Mouse (Mus musculus) midbrain, embryonic 14.5 days (tissue): Measurements from ENCODE around the gene Arhgap40. TPM values are rescaled to one million over a fixed set of nuclear protein-coding genes. Genes with fewer than 3 reads are reported as not detected.

ENCODE experiments used
- ATAC-seq: fragments of 200-750 bp; cut with Nextera tagmentation; 2 replicates; pipeline ENCODE4 v1.8.0; 2017; ENCODE audit warnings: moderate number of reproducible peaks, moderate library complexity; ENCODE audit not compliant: low FRiP score, low TSS enrichment
- DNase-seq: peaks from one replicate; pipeline ENCODE4 v3.0.0-alpha.2; 2015
- H3K27ac ChIP-seq: fragments of 300-500 bp; sonication (generic); replicated peaks from 2 replicates; pipeline ENCODE4 v1.5.1; 2014; ENCODE audit warnings: mild to moderate bottlenecking, low read depth, low read length, moderate library complexity
- H3K27me3 ChIP-seq: fragments of 300-500 bp; sonication (generic); 2 replicates; pipeline ENCODE4 v1.6.1; 2014; ENCODE audit warnings: low read length, control low read depth, mixed read lengths; ENCODE audit not compliant: control insufficient read depth, insufficient read depth
- H3K36me3 ChIP-seq: fragments of 300-500 bp; sonication (generic); 2 replicates; pipeline ENCODE4 v1.6.1; 2014; ENCODE audit warnings: low read length, control low read depth; ENCODE audit not compliant: control insufficient read depth, insufficient read depth
- H3K4me1 ChIP-seq: fragments of 300-500 bp; sonication (generic); 2 replicates; pipeline ENCODE4 v1.6.1; 2014; ENCODE audit warnings: mild to moderate bottlenecking, antibody characterized with exemption, low read length, control low read depth; ENCODE audit not compliant: control insufficient read depth, insufficient read depth
- H3K4me2 ChIP-seq: fragments of 300-500 bp; sonication (generic); 2 replicates; pipeline ENCODE4 v1.6.1; 2014; ENCODE audit warnings: mild to moderate bottlenecking, low read length, moderate library complexity
- H3K4me3 ChIP-seq: fragments of 300-500 bp; sonication (generic); replicated peaks from 2 replicates; pipeline ENCODE4 v1.5.1; 2014; ENCODE audit warnings: low read depth, low read length
- H3K9ac ChIP-seq: fragments of 300-500 bp; sonication (generic); replicated peaks from 2 replicates; pipeline ENCODE4 v1.6.1; 2014; ENCODE audit warnings: mild to moderate bottlenecking, low read length, moderate library complexity
- H3K9me3 ChIP-seq: fragments of 300-500 bp; sonication (generic); 2 replicates; pipeline ENCODE4 v1.6.1; 2016; ENCODE audit warnings: low read length, control low read depth, mixed read lengths; ENCODE audit not compliant: control insufficient read depth
- WGBS: fragments of 180-500 bp; shearing (Covaris S2); extraction: QIAGEN DNeasy Blood & Tissue Kit; methylation state at CpG from one replicate; pipeline ENCODE4 v1.1.7; 2014; 5-methylcytosine and 5-hydroxymethylcytosine counted together
- polyA plus RNA-seq: library from polyadenylated mRNA; unstranded; fragments of >200 nt; fragmentation: Nextera tagmentation; extraction: Ambion mirVana; gene quantifications from 2 replicates; pipeline ENCODE4 v1.2.1, GENCODE M21; 2014

Arhgap40 gene
- polyA plus RNA-seq, 1 experiment from 2014 or later, result 0.87 TPM

DNA sequence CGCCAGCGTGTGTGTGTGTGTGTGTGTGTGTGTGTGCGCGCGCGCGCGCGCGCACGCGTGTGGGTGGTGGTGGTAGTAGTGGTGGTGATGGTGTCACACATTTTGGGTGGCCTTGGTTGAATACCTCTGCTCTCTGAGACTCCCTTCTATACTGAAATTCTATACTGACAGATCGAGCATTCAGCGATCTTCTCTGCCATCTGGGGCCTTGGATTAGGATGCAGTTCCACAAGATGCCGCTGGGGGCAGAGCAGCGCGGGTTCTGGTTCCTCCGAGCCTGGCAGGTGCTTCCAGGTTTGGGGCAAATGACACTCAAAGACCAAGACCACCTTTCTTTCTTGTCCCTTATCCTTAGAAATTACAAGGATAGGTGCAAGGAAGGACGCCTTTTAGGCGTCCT is 43.6 kb downstream of the Arhgap40 start:
- no peaks in the 10 kb centered on the region for H3K9me3 ChIP-seq
- ATAC-seq, result no peak; the same call in 1 of the 2 replicates
- peak overlapping the region; percentile 56 for H3K4me2 ChIP-seq
- peak overlapping the region; percentile 66 for H3K27ac ChIP-seq
- peak; percentile 89 for DNase-seq
- H3K36me3 ChIP-seq, result no peaks in the 10 kb centered on the region
- peaks cover 41% of the 10 kb centered on the region for H3K4me1 ChIP-seq
- 0 out of 2 replicates have a peak overlapping the region, but pooled peaks have one; percentile 20 for H3K9ac ChIP-seq
- peaks cover 17% of the 10 kb centered on the region for H3K27me3 ChIP-seq
- H3K4me3 ChIP-seq, result peak overlapping the region; percentile 26
- 1% methylated on average over 20 of the region's 20 CpGs for WGBS

DNA sequence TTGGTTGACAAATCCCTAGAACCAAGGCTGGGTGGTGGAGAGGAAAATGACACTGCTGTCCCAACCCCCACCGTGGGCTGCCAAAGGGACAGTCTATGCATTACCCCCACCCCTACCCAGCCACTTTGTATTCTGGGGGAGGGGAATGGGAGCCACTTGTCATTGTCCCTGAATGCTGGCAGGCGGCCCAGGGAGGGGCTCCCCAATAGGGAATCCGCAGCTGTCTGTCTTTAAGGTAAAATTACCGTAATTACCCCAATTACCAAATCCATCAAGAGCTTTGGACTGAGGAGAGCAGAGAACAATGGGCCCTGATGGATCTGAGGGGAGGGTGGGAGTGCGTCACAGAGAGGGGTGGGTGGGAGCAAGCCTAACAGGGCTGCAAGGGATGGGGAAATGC is 44.2 kb downstream of the Arhgap40 start:
- ATAC-seq (no peak), DNase-seq (peak; percentile 60)
- H3K4me1 ChIP-seq, result peaks cover 46% of the 10 kb centered on the region
- H3K27me3 ChIP-seq, result peaks cover 17% of the 10 kb centered on the region
- no peak overlapping the region for H3K4me3 ChIP-seq
- H3K4me2 ChIP-seq, result peak overlapping the region; percentile 56; the same call in 1 of the 2 replicates
- no peak overlapping the region for H3K9ac ChIP-seq
- 7% methylated on average over 5 of the region's 5 CpGs for WGBS
- H3K27ac ChIP-seq, result peak overlapping the region; percentile 55
- H3K36me3 ChIP-seq, result no peaks in the 10 kb centered on the region
- H3K9me3 ChIP-seq, result no peaks in the 10 kb centered on the region

DNA sequence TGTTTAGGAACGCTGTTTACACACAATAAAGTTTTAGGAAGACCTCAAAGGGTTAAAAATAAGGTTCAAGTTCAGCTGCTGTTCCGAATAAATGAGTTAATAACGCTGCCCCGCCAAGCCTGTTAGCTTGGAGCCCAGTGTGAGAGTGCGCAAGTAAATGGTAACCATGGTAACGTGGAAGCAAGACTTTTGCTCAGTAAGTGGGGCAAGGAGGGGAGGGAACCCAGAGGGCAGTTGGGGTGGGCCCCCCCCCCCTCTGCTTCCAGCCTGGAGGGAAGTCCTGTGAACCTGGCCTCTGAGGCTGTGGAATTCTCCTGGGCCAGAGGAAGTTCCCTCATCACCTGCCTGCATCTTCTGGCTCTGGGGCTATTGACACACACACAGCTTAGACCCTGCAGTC is 47.3 kb downstream of the Arhgap40 start:
- no peak overlapping the region for H3K4me3 ChIP-seq
- no peak for ATAC-seq
- peaks cover 46% of the 10 kb centered on the region for H3K4me1 ChIP-seq
- H3K36me3 ChIP-seq, result no peaks in the 10 kb centered on the region
- peak; percentile 72 for DNase-seq
- no peaks in the 10 kb centered on the region for H3K9me3 ChIP-seq
- peak overlapping the region; percentile 93 for H3K27ac ChIP-seq
- H3K27me3 ChIP-seq, result 0 out of 2 replicates have a peak, but pooled peaks cover 5% of the 10 kb centered on the region
- H3K4me2 ChIP-seq, result peak overlapping the region; percentile 31
- WGBS, result 19% methylated on average over 6 of the region's 6 CpGs
- no peak overlapping the region for H3K9ac ChIP-seq

DNA sequence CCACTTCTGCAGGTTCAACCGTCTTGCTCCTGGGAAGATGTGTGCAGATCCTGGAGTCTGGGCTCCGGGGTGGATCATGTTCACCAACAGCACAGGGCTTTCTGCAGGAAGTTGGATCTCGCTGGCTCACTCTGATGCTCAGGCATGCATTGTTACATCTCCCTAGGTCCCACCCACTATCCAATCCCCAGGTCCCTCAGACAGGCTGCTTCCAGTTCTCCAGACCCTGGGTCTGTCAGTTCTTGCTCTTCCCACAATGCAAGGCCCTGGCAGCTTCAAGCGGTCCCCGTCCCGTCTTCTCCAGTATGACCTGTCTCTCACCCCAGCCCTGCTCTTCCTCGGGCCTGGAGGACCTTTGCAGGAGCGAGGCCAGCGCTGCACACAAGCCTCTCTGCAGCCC is 48.2 kb downstream of the Arhgap40 start:
- peak; percentile 16; the same call in 1 of the 2 replicates for ATAC-seq
- peak; percentile 47 for DNase-seq
- H3K27ac ChIP-seq, result peak overlapping the region; percentile 93
- no peaks in the 10 kb centered on the region for H3K9me3 ChIP-seq
- H3K9ac ChIP-seq, result no peak overlapping the region; the same call in 1 of the 2 replicates
- H3K4me2 ChIP-seq, result peak overlapping the region; percentile 31
- H3K27me3 ChIP-seq, result no peaks in the 10 kb centered on the region
- WGBS, result 18% methylated on average over 9 of the region's 9 CpGs
- H3K4me1 ChIP-seq, result peaks cover 40% of the 10 kb centered on the region
- no peak overlapping the region; the same call in 1 of the 2 replicates for H3K4me3 ChIP-seq
- H3K36me3 ChIP-seq, result no peaks in the 10 kb centered on the region

DNA sequence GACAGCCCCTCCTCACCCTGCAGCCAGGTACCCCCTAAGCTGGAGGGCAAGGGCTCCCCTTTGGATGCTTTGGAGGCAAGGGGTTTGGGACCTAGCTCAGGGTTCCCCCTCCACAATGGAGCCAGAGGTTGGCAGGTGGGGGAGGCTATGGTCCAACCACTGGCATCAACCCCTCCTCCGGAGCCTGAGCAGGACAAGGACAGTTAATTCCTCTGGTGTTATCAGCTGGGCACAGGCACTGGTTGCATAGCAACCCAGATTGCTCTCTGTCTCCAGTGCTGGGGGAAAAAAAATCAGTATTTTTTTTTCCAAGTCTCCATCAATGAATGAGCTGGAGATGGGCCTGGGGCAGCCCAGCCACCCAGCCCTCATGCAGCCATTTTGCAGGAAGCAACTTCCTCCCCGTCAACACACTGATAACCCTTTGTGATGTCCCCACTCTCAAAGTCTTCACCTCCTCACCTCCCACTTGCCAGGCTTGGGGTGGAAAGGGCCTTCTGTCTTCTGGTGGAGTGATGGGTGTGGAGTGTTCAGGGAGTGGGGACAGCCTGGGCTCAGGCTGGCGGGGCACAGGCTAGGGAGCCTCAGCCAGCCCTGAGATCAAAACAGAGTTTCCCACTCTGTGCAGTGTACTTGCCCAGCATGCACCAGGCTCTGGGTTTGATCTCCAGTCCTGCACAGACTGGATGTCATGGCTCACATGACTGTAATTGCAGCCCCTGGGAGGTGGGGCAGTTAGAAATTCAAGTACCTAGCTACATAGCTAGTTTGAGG is 49.0 kb downstream of the Arhgap40 start:
- Histone ChIP-seq H3K4me2 (peak overlapping the region; percentile 31), H3K27me3 (no peaks in the 10 kb centered on the region), H3K9me3 (no peaks in the 10 kb centered on the region), H3K4me3 (0 out of 2 replicates have a peak overlapping the region, but pooled peaks have one; percentile 12), H3K4me1 (peaks cover 36% of the 10 kb centered on the region), H3K27ac (peak overlapping the region; percentile 93), H3K36me3 (no peaks in the 10 kb centered on the region), H3K9ac (no peak overlapping the region; the same call in 1 of the 2 replicates)
- 40% methylated on average over 3 of the region's 3 CpGs for WGBS
- DNase-seq (peak; percentile 82), ATAC-seq (peak; percentile 77)

DNA sequence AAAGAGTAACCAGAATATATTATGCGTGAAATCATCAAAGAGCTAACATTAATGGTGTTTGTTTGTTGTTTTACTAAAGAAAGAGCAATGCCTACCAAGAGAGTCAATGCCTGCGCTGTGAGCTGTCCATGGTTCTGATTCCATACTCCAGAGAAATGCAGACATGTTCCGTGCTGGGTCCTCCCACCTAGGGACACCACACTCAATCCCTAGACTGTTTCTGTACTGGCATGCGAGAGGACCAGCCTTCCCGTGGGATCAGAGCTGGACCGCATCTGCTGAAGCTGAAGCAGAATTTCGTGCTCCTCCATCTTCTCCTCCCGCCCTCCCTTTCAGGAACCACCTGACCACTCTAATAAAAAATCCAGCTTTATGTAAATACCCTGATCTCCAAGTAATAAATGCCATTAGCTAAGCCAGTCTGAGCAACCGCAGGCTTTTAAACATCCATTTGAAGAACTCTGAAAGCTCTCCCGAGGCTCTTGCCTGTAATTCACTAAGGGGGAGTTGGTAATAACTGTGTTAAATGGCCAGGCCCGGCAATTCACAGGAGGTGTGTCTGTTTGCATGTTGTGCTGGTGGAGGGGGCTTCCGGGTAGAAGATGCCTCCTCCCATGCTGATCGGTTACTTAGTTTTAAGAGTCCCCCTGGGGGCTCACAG is 58.0 kb downstream of the Arhgap40 start:
- Histone ChIP-seq H3K27ac (0 out of 2 replicates have a peak overlapping the region, but pooled peaks have one; percentile 27), H3K27me3 (no peaks in the 10 kb centered on the region), H3K9me3 (no peaks in the 10 kb centered on the region), H3K36me3 (no peaks in the 10 kb centered on the region), H3K4me3 (no peak overlapping the region), H3K4me1 (peaks cover 18% of the 10 kb centered on the region), H3K4me2 (0 out of 2 replicates have a peak overlapping the region, but pooled peaks have one; percentile 28), H3K9ac (no peak overlapping the region)
- 22% methylated on average over 13 of the region's 13 CpGs for WGBS
- ATAC-seq (no peak; the same call in 1 of the 2 replicates), DNase-seq (peak; percentile 68)

DNA sequence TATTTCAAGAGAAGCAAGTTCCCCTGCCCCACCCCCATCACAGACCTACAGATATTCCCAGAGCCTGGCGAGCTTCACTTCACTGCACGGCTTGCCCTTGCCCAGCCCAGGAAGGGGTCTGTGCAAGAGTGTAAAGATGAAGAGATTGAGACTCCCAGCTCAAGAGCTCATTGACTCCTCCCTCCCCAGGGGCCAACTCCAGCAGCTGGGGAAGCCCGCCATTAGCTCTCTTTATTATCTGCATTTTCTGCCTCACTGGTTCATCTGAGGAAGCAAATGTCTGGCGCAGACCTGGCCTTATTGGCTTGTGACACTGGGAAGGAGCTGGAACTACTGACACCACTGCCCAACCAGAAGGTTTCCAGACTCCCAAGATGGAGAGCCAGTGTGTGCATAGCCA is 67.4 kb downstream of the Arhgap40 start:
- WGBS, result 46% methylated on average over 4 of the region's 4 CpGs
- no peaks in the 10 kb centered on the region for H3K27me3 ChIP-seq
- no peak overlapping the region for H3K4me2 ChIP-seq
- H3K9ac ChIP-seq, result no peak overlapping the region
- H3K27ac ChIP-seq, result no peak overlapping the region
- H3K4me3 ChIP-seq, result no peak overlapping the region
- DNase-seq, result no peak
- H3K4me1 ChIP-seq, result peaks cover 3% of the 10 kb centered on the region; the same call in 1 of the 2 replicates
- no peaks in the 10 kb centered on the region for H3K36me3 ChIP-seq
- no peak for ATAC-seq
- H3K9me3 ChIP-seq, result no peaks in the 10 kb centered on the region

DNA sequence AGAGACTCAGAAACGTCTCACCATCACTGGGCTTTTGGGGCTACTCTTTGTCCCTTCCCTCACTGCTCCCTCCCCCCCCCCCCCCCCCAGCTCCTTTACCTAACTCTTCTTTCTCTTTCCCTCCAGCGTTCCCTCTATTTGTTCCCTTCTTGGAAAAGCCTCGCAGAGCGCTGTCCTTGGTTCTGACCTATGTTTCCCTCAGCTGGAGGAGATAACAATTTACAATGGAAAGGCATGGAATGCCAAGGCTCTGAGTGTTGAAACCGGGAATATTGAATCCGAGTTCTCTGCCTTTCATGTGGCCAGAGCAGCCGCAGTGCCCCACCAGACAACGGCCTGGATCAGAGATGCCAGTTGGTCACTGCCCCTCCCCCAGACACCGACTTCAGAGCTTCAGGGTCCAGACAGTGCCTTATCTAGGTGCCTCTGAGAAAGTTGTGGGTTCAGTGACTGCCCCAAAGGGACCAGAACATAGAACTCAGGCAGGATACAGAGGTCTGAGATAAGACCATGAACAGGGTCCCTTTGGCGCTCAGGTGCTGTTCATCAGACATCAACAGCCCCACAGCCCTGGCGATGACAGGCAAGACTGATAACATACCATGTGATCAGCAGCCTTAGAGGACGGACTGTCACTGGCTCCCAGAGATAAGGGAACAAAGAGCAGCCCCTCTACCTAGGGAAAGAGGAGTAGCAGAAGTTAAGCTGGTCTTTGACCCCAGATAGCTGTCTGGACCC is 72.2 kb downstream of the Arhgap40 start:
- no peaks in the 10 kb centered on the region for H3K27me3 ChIP-seq
- peak; percentile 24; the same call in 1 of the 2 replicates for ATAC-seq
- H3K4me3 ChIP-seq, result no peak overlapping the region
- no peak overlapping the region for H3K4me2 ChIP-seq
- H3K27ac ChIP-seq, result no peak overlapping the region
- peaks cover 18% of the 10 kb centered on the region; the same call in 1 of the 2 replicates for H3K4me1 ChIP-seq
- DNase-seq, result peak; percentile 56
- 10% methylated on average over 12 of the region's 12 CpGs for WGBS
- no peaks in the 10 kb centered on the region for H3K9me3 ChIP-seq
- H3K36me3 ChIP-seq, result no peaks in the 10 kb centered on the region
- no peak overlapping the region for H3K9ac ChIP-seq
